In the genomic region with DNA sequence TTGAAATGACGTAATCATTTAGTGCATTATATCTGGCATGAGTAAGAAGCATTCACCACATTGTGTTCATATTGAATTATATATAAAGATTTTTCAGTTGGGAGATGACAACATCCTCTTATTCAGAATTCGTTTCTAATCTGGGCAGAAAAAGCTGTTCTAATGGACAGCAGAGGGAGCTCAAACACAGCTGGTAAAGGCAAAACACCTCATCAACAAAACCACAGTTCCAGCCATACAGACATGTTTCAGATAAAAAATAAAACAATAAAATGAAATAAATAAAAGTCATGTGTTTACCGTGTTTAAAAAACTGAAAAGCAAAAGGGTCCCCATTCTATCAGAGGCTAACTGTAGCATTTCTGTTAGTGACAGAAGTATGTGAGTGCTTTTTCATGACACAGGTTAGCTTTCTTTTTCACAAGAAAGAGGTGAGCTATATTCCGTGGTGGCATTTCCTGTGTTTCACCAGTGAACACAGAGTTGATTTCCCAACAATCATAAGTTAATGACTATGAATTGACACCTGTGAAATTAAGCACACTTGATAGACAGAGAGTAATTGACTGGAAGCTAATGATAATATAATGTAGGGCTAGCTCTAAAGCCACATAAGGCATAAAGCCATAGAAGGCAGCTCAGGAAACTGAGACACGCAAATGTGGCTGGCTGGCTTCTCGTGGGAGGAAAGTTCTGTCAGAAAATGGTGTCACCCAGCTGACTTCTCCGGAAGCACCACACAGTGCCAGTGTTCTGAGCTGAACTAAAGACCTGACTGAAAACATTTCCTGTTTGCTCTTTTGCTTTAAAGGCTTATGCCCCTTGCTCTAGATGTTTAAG, we compare ENCODE assay signal across 8 mouse cellular contexts.
DNase-seq lines count a peak whose midpoint lies in the region; ATAC-seq lines count a peak whose summit lies in the region.

No protein-coding gene starts in this region.

- H3K36me3 ChIP-seq in splenic B cell, adult 2 months (ENCODE audit: control insufficient read depth, insufficient read depth, low read length, poor library complexity, severe bottlenecking): no peaks in the 10 kb centered on the region

- DNase-seq in heart, postnatal 10 days: peak; percentile 4 to 36
- no peak for DNase-seq in heart, adult 18-20 months
- DNase-seq in c-Kit-positive CD71-negative TER-119-negative erythroid progenitor cells, embryonic 14.5 days (ENCODE audit: low read depth): peak; percentile 26
- peak; percentile 15 for DNase-seq in kidney, postnatal 14 days
- DNase-seq in splenic B cell, adult 2 months (ENCODE audit: low read depth, low spot score): peak; percentile 12
- DNase-seq in c-Kit-positive CD71-positive TER-119-positive erythroid progenitor cells, embryonic 14.5 days (ENCODE audit: low spot score): no peak
- no peak for DNase-seq in urinary bladder, postnatal 14 days (ENCODE audit: low spot score)

- ATAC-seq in CD4-positive, CD25-positive, alpha-beta regulatory T cell, adult 4 months: peak; percentile 78

- intact Hi-C loops in heart, postnatal 10 days (cut with DNase I): loop anchor here (1.0 kb wide), 2 partner anchors 837 to 966 kb away; no protein-coding TSS in a partner anchor

- H3K27me3 ChIP-seq in splenic B cell, adult 2 months (ENCODE audit: control insufficient read depth, insufficient read depth, low read length, poor library complexity, severe bottlenecking): no peaks in the 10 kb centered on the region

Comparison
In these comparisons a context has a peak if more than half of its experiments do, and no peak if none do; other contexts are left out.
1. DNase-seq: peak in heart, postnatal 10 days (2 of 2), c-Kit-positive CD71-negative TER-119-negative erythroid progenitor cells, embryonic 14.5 days (single experiment), kidney, postnatal 14 days (single experiment) and splenic B cell, adult 2 months (single experiment); none in heart, adult 18-20 months (0 of 2), c-Kit-positive CD71-positive TER-119-positive erythroid progenitor cells, embryonic 14.5 days (single experiment) and urinary bladder, postnatal 14 days (single experiment).